8 mouse cellular contexts compared by ENCODE assay signal in the genomic region with DNA sequence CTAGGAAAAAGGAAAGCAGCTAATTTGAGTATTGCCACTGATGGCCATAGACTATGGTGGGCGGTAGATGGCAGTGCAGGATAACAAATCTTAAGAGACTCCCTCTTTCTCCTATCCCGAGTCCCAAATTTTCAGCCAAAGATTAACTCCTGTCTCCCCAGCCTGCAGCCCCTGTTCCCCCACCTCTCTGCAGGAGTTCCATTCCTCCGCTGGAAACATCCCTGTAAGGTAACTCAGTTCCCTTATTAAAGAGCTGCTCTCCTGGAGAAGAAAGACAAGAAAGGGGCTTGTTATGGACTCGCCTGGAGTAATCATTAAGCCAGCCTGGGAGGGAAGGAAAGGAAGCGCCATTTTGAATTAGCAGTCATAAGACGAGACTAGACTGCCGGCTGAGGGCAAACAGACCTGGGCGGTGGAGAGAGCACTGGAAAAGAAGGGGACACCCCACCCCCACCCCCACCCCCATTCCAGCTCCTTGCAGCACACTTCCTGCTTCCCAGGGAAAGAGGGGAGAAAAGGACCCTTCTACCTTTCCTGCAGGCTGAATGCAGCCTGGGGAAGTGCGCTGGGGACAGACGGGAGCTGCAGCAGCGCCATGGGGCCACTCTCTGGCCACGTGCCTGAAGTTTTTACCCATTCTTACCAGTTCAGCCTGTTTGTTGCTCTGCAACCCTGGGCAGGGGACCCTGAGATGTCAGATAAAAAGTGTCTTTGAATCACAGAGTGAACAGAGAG. TPM values are rescaled to one million over a fixed set of nuclear protein-coding genes. Genes with fewer than 3 reads are reported as not detected.
DNase-seq lines count a peak whose midpoint lies in the region; ATAC-seq and TF ChIP-seq lines count a peak whose summit lies in the region.

No protein-coding gene starts in this region.

- under 1% methylated on average over 12 of the region's 12 CpGs for WGBS in embryonic facial prominence, embryonic 12.5 days
- WGBS in heart, adult 2 months = 22% methylated on average over 12 of the region's 12 CpGs
- WGBS in kidney, adult 2 months = 2% methylated on average over 12 of the region's 12 CpGs
- WGBS in limb, embryonic 10.5 days = 0% methylated on average over 12 of the region's 12 CpGs
- 0% methylated on average over 12 of the region's 12 CpGs for WGBS in midbrain, embryonic 12.5 days

- peak overlapping the region; percentile 66 for H3K4me2 ChIP-seq in embryonic facial prominence, embryonic 12.5 days (replicated peaks)
- H3K4me2 ChIP-seq in midbrain, embryonic 12.5 days (replicated peaks) = peak overlapping the region; percentile 63

- peak; percentile 91 for ATAC-seq in embryonic facial prominence, embryonic 12.5 days (ENCODE audit: insufficient number of reproducible peaks, insufficient read depth, low FRiP score, low TSS enrichment)
- peak; percentile 93 for ATAC-seq in midbrain, embryonic 12.5 days (ENCODE audit: low FRiP score, low read depth)

- peak overlapping the region; percentile 94 for H3K27ac ChIP-seq in embryonic facial prominence, embryonic 12.5 days
- H3K27ac ChIP-seq in heart, adult 2 months = peak overlapping the region; percentile 59
- peak overlapping the region; percentile 94 for H3K27ac ChIP-seq in kidney, adult 2 months (ENCODE audit: insufficient read depth, low read depth, low read length)
- peak overlapping the region; percentile 97 for H3K27ac ChIP-seq in limb, embryonic 10.5 days
- H3K27ac ChIP-seq in midbrain, embryonic 12.5 days (replicated peaks) = peak overlapping the region; percentile 77

- intact Hi-C loops in heart, adult 2 months (cut with DNase I) = loop anchor here (5.0 kb wide), 1 partner anchor 165 kb away; no protein-coding TSS in a partner anchor

- peak overlapping the region; percentile 63 for H3K9ac ChIP-seq in embryonic facial prominence, embryonic 12.5 days
- H3K9ac ChIP-seq in heart, adult 2 months (ENCODE audit: low read depth, low read length) = peak overlapping the region; percentile 55
- H3K9ac ChIP-seq in midbrain, embryonic 12.5 days (replicated peaks) = peak overlapping the region; percentile 65

- TF ChIP-seq EP300 in heart, adult 2 months (IDR thresholded peaks at IDR 0.05; ENCODE audit: insufficient read depth, low read depth, low read length) = no peak

- H3K36me3 ChIP-seq in embryonic facial prominence, embryonic 12.5 days = peaks cover 5% of the 10 kb centered on the region; the same call in 1 of the 2 replicates
- H3K36me3 ChIP-seq in heart, adult 2 months (ENCODE audit: control insufficient read depth, insufficient read depth, low read length) = no peaks in the 10 kb centered on the region
- H3K36me3 ChIP-seq in kidney, adult 2 months (ENCODE audit: control insufficient read depth, insufficient read depth, low read length) = no peaks in the 10 kb centered on the region
- peaks cover 22% of the 10 kb centered on the region for H3K36me3 ChIP-seq in limb, embryonic 10.5 days
- peaks cover 16% of the 10 kb centered on the region for H3K36me3 ChIP-seq in midbrain, embryonic 12.5 days

- no peak for TF ChIP-seq POLR2A in heart, adult 2 months (IDR thresholded peaks at IDR 0.05; ENCODE audit: insufficient read depth, low read depth, low read length)
- TF ChIP-seq POLR2A in kidney, adult 2 months (IDR thresholded peaks at IDR 0.05; ENCODE audit: low read depth, low read length) = no peak

- DNase-seq in 3134 (ENCODE audit: extremely low read depth, insufficient read length, low spot score) = peak; percentile 79
- peak; percentile 78 to 84 for DNase-seq in adrenal gland, postnatal 36 days
- DNase-seq in heart, adult 2 months = peak; percentile 63 to 71
- DNase-seq in kidney, adult 2 months = peak; percentile 90
- peak; percentile 84 for DNase-seq in limb, embryonic 10.5 days (ENCODE audit: low spot score)
- peak; percentile 15 to 37 for DNase-seq in spleen, postnatal 10 days (ENCODE audit: low spot score in 2 of 2)

- peak; percentile 74 for TF ChIP-seq CTCF in heart, adult 2 months (IDR thresholded peaks at IDR 0.05)
- peak; percentile 50 for TF ChIP-seq CTCF in kidney, adult 2 months (conservative IDR thresholded peaks at IDR 0.05; ENCODE audit: insufficient read depth, insufficient read length, low read depth, low read length)

- no peaks in the 10 kb centered on the region for H3K79me2 ChIP-seq in heart, adult 2 months (replicated peaks; ENCODE audit: control insufficient read depth, insufficient read depth, low read length)

- no peaks in the 10 kb centered on the region for H3K9me3 ChIP-seq in embryonic facial prominence, embryonic 12.5 days
- no peaks in the 10 kb centered on the region for H3K9me3 ChIP-seq in limb, embryonic 10.5 days (replicated peaks)
- H3K9me3 ChIP-seq in midbrain, embryonic 12.5 days = no peaks in the 10 kb centered on the region

- H3K4me3 ChIP-seq in embryonic facial prominence, embryonic 12.5 days = peak overlapping the region; percentile 45
- peak overlapping the region; percentile 53 for H3K4me3 ChIP-seq in heart, adult 2 months
- peak overlapping the region; percentile 70 for H3K4me3 ChIP-seq in kidney, adult 2 months (ENCODE audit: insufficient read depth, low read depth, low read length)
- peak overlapping the region; percentile 57 for H3K4me3 ChIP-seq in limb, embryonic 10.5 days
- H3K4me3 ChIP-seq in midbrain, embryonic 12.5 days = peak overlapping the region; percentile 53

- H3K4me1 ChIP-seq in embryonic facial prominence, embryonic 12.5 days = 0 out of 2 replicates have a peak, but pooled peaks cover 9% of the 10 kb centered on the region
- no peaks in the 10 kb centered on the region for H3K4me1 ChIP-seq in heart, adult 2 months (ENCODE audit: control insufficient read depth, insufficient read depth, low read length)
- H3K4me1 ChIP-seq in kidney, adult 2 months (ENCODE audit: control insufficient read depth, insufficient read depth, low read length) = no peaks in the 10 kb centered on the region; the same call in 1 of the 2 replicates
- peaks cover 11% of the 10 kb centered on the region for H3K4me1 ChIP-seq in limb, embryonic 10.5 days
- peaks cover 7% of the 10 kb centered on the region for H3K4me1 ChIP-seq in midbrain, embryonic 12.5 days

- H3K27me3 ChIP-seq in embryonic facial prominence, embryonic 12.5 days = no peaks in the 10 kb centered on the region
- H3K27me3 ChIP-seq in heart, adult 2 months (ENCODE audit: control insufficient read depth, insufficient read depth, low read length) = no peaks in the 10 kb centered on the region
- no peaks in the 10 kb centered on the region for H3K27me3 ChIP-seq in kidney, adult 2 months (replicated peaks; ENCODE audit: control insufficient read depth, insufficient read depth, low read length)
- H3K27me3 ChIP-seq in limb, embryonic 10.5 days (ENCODE audit: low read depth, poor library complexity, severe bottlenecking) = no peaks in the 10 kb centered on the region
- H3K27me3 ChIP-seq in midbrain, embryonic 12.5 days = no peaks in the 10 kb centered on the region

RNA-seq across cellular contexts. Expression of a gene that starts 10.2 kb away (rescaled TPM):
- 10 to 100 TPM; 13.8 to 18.8 TPM for total RNA-seq in adrenal gland, postnatal 36 days (2021)
- polyA plus RNA-seq in embryonic facial prominence, embryonic 12.5 days (2016; fragmentation: Nextera tagmentation; extraction: Ambion mirVana) = 9.0 and 13.2 TPM in 2 replicates
- 1 to 10 TPM; 6.6 to 8.6 TPM for total RNA-seq in heart, adult 2 months (2021)
- polyA plus RNA-seq in heart, adult 2 months (2012; rRNA removed) = 4.2 and 7.3 TPM in 2 replicates
- polyA plus RNA-seq in kidney, adult 2 months (2012; rRNA removed) = 4.6 and 4.9 TPM in 2 replicates
- 8.1 and 8.7 TPM in 2 replicates for polyA plus RNA-seq in limb, embryonic 10.5 days (2016; fragmentation: Nextera tagmentation; extraction: Ambion mirVana)
- polyA plus RNA-seq in midbrain, embryonic 12.5 days (2016; fragmentation: Nextera tagmentation; extraction: Ambion mirVana) = 9.6 and 11.4 TPM in 2 replicates

Comparison
In these comparisons a context has a peak if more than half of its experiments do, and no peak if none do; other contexts are left out.
1. Peak in every context shown above with its lines: DNase-seq, ATAC-seq, H3K4me3 ChIP-seq and H3K27ac ChIP-seq.
2. DNase-seq: peak in every context shown above with its lines; median percentile 90 in kidney, adult 2 months; 84 in limb, embryonic 10.5 days; 81 in adrenal gland, postnatal 36 days; 79 in 3134; 67 in heart, adult 2 months; 26 in spleen, postnatal 10 days.